Mouse (Mus musculus): ENCODE results near the gene Gm4952. TPM values are rescaled to one million over a fixed set of nuclear protein-coding genes. Genes with fewer than 3 reads are reported as not detected.
"Not testable (repeated sequence)": the region's sequence is repeated elsewhere in the genome, so short reads cannot be mapped to it uniquely, and the experiment has no call there.

Gm4952 gene
- total RNA-seq, 4 experiments from 2014 or later: 0.16 TPM; not detected in 3

DNA sequence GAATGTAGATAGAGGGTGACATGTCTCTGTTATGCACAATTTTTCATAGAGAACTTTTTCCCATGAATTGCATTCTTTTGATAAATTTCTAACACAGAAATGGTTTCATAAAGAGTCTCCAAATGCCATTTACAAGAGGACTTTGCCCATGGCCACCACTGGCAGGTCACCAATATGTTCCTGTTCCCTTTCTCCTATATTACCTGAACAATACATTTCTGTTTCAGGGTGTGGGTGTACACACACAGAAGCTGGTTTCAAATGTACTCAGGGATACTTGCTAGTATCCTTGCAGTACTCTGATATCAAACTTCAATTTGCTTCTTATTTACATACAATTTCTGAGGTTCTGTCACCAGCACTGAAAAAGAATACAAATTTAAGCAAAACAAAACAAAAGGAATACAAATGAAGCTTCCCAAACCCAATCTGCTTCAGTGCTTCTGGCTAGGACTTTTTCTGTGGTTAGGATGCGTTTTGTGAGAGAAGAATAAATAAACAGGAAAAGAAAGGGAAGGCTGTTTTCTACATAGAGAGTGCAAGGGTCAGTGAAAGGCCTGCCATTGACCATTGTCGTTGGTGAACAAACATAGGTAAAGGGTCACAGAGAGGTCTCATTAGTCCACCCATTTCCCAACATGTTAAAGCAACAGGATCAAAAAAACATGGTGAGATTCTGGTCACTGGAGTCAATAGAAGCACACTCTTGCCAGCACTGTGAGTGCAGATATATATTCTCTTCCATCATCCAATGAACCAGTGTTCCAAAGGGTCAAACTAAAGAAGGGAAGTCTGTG, 1.1 kb downstream of the Gm4952 start:
- no peak for DNase-seq

DNA sequence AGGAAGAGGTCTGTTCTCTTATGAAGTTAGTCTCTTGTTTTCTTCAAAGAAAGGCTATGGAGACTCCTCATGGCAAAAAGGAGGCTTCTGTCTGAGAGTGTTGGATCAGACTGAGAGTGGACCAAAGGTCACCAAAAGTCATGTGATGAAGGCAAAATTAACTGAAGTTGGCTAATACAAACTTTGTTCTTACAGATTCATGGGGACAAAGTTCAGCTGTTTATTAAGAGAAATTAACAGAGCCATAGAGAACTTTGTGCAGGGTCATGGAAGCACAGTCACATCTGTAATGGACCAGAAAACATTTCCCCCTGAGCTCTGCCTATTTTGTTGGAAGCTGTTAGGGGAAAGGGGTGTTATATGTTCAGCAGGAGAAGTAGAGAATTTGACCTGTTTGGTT, 8.6 kb downstream of the Gm4952 start:
- no peak for DNase-seq

DNA sequence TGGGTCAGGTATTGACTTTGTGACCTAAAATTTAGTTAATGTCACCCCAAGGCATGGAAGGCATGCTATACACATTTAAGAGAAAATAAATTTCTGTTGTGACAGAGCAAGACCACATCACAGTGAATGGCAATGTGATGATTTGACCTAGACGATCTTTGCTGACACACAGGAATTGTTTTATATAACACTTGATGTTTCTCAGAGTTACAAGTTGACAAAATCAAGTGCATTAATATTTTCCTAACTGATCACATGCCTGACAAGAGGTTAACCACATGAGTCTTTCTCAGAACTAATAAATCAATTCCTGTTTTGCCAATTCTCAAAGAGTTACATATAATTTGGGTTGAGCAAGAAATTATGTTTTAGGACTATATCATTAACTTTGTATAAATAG, 13.9 kb downstream of the Gm4952 start:
- DNase-seq: no peak

DNA sequence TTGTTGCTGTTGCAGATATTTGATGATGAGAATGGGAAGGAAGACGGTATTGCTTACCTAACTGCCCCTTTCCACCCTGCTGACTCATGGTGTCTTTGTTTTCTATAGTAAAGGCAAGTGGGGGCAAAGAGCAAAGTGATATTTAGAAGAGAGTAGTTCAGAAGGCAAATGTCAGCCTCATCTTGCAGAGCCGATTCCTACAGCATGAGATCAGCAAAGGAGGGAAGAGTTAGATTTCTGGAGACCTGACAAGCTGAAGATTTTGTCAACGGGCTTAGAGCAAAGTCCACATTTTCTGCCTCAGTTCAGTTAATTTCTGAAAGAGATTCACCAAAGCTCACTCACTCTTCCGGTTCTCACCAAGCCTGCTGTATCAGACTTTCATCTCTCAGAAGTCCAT, 33.4 kb downstream of the Gm4952 start, which contains the start of gene Glyat:
Gene Glyat, plus strand, starts transcription at position 133 of the 400 bp plus-strand sequence.
- DNase-seq: no peak

DNA sequence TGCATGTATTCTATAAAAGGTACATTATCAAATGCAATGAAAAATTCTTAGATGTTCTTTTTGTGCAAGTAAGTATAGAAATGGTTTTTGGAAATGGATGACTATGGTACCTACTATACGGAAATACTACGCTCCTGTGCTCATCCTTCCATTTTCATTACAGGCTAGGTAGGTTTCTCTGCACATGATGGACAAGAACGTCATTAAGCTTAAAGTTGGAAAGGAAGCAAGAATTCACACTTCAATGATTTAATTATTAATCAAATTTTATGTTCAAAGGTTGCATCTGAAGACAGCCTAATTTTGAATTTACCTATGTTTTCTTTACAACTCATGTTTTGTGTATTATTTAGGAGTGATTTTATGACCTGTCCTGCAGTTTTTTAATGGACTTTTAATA, 34.5 kb downstream of the Gm4952 start:
- DNase-seq: no peak

DNA sequence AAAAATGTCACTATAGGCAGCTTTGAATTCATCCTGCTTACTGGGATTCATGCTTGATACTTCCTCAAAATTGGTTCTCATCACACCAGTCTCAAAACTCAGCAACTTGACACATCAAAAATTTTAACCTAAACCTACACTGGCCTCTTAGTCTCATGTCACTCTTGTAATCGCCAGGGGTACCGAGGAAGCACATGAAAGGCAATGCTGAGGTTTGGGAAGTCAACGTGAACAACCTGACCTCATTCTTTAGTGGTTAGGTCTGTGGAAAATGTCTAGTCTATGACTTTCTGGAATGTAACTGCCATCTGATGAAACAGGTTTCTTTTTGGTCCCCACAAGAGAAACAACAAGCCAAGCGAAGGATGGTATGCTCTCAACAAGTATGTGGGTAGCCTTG, 35.2 kb downstream of the Gm4952 start:
- no peak for DNase-seq

DNA sequence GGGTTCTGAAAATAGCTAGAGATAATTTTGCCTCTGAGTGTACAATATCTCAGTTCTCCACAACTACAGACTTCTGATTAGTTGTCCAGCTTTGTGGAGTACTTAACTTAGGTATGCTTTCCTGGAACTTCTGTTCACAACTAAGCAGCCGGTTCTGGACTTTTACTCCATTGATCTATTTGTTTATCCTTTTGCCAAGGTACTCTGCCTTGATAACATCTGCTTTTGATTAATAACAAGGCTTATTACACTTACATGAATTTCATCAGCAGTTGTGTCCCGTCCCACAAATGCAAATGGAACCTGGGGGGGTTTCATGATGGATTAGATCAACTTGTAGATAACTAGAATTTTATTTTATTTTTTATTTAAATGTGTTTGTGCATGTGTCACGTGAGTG, 37.1 kb downstream of the Gm4952 start:
- DNase-seq: no peak

DNA sequence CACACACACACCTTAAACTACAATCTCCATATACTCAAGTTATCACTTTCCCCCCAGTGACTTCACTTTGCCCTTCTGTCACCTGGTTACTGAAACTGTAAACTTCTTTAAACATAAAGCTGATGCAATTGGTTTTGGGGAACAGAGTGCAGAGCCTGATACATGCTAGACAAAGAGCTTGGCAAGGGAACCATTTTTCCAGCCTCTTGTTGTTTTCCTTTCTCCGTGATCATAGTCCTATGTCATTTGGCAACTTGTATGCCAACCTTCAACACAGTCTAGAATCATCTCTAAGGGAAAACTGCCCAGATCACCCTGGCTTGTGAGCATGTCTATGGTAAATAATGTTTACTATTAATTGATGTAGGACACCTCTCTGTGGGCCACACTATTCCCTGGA, 38.3 kb downstream of the Gm4952 start:
- DNase-seq: no peak

DNA sequence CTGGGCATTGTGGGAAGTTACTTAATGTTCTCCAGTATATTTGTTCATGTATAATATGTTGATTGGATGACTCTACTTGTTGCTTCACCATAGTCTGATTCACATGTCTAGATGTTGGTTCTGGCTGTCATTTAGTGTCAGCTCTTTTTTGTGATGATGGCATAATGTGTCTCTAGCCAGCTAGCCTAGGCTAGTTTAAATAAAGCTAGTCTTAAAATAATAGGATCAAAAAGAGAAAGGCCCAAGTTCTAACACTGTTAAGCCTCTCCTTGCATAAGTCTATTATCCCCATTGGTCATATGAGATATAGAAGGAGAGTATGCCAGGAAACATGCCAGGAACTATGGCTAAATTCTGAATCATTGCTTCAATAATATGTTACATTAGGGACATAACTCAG, 49.7 kb downstream of the Gm4952 start:
- DNase-seq: no peak

DNA sequence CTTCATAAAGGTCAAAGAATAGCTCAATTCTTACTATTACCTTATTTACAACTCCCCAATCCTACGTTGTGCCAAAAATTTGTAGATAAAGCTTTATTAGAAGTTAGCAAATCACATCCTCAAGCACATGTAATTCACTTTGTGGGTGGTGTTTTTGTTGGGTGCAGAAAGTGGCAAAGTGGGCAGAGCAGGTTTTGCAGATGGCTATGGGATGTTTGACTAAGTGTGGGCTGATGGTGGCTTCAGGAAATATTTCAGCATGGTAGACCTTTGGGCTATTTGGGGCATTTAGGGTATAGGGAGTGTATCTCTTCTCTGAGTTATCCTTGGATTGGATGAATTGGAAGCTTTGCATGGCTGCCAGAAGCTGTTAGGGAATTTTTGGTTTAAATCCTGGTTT, 66.4 kb downstream of the Gm4952 start:
- no peak for DNase-seq

DNA sequence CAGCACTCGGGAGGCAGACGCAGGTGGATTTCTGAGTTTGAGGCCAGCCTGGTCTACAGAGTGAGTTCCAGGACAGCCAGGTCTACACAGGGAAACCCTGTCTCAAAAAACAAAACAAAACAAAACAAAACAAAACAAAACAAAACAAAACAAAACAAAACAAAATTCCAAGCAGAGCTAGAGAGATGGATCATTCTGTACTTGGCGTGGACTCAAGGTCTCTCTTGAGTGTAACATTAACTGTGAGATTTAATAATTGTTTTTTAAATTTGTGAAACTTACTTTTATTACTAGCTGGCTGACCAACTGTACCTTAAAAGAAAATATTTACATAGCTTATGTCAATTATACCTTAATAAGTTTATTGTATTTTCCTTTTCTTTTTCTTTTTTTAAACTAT, 68.8 kb downstream of the Gm4952 start:
- not testable (repeated sequence) for DNase-seq

DNA sequence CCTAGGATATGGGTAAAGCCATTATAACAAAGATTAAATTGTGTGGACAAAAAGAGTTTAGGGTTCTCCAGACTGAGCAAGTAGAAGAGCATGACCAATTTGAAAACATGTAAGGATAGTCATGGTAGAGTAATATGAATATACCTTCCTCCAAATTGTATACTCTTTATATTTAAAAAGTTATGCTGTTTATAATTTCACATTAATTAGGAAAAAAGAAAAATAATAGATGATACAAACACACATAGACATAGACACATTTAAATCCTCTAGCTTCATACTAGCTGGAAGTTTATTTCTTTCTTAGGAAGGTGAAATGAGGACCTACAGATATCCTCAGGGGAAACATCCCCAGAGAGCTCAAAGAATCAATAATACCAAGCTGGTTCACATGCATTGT, 70.4 kb downstream of the Gm4952 start, which contains the start of gene Olfr1442:
Gene Olfr1442, plus strand, starts transcription at position 301 of the 400 bp plus-strand sequence.
- no peak for DNase-seq

DNA sequence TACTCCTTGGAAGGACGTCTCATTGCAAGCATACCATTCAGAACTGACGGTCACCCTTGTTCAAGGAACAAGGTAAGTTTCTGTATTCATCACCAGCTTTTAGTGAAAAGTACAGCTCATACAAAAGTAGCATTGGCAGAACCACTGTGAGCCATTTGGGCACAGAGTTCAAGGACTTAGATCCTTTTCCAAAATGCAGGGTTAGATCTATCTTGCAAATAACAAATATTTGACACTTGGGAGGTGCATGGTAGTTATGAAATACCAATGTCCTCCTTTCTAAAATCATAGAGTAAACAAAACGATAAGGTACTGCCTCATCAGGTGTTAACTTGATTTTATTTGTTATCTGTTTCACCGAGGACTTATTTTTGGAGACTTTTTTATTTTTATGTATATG, 71.3 kb downstream of the Gm4952 start:
- DNase-seq: no peak

DNA sequence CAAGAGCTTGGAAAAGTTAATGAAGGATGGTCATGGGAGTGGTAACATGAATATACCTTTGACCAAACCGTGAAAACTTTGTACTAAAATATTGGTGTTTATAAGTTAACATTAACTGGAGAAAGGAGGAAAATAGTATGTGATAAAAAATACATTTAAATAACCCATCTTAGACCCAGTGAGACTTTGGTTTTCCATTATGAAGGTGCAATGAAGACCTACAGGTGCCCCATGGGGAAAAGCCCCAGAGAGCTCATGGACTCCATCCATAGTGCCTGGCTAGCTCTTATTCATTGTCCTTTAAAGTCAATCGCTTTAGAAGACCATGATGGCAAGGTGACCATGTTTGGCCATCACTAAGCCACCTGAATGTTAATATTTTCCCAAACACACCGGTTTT, 78.0 kb downstream of the Gm4952 start, which contains the start of gene Olfr1443:
Gene Olfr1443, plus strand, starts transcription at position 301 of the 400 bp plus-strand sequence.
- no peak for DNase-seq

Other genes starting within 250 kb of the Gm4952 start
- gene Olfr1440, start 212.7 kb upstream of the Gm4952 start, total RNA-seq (2022): not detected
- gene Olfr1441, start 182.5 kb upstream of the Gm4952 start, total RNA-seq (2022): not detected
- not detected for gene Pfpl, start 172.1 kb upstream of the Gm4952 start, total RNA-seq (2022)
- 10 to 100 TPM; 29.9 to 72.1 (median 53.2) TPM for gene Mpeg1, start 139.2 kb upstream of the Gm4952 start, total RNA-seq (2022)
- gene Dtx4, start 98.5 kb upstream of the Gm4952 start, total RNA-seq (2022): 10 to 100 TPM; 12.6 to 26.3 (median 19.7) TPM
- gene Fam111a, start 54.2 kb upstream of the Gm4952 start, total RNA-seq (2022): 1 to 10 TPM; 2.2 to 5.5 (median 4.6) TPM
- gene Glyat, start 33.3 kb downstream of the Gm4952 start, total RNA-seq (2022): not detected
- not detected for gene Olfr1442, start 70.5 kb downstream of the Gm4952 start, total RNA-seq (2022)
- not detected for gene Olfr1443, start 78.1 kb downstream of the Gm4952 start, total RNA-seq (2022)
- gene Keg1, start 95.8 kb downstream of the Gm4952 start, total RNA-seq (2022): under 1 TPM in 1 of 4 experiments, not detected in 3; 0.35 TPM
- gene Cntf, start 165.7 kb downstream of the Gm4952 start, total RNA-seq (2022): 1 to 10 TPM; 1.1 to 3.6 (median 2.3) TPM
- gene Zfp91, start 196.2 kb downstream of the Gm4952 start, total RNA-seq (2022): 10 to 100 TPM; 70.3 to 80.8 (median 71.4) TPM
- gene Lpxn, start 196.2 kb downstream of the Gm4952 start, total RNA-seq (2022): 1 to 10 TPM; 2.1 to 5.8 (median 3.9) TPM
- gene Gm5244, start 246.7 kb downstream of the Gm4952 start, total RNA-seq (2022): not detected

Measured in adrenal gland, adult 8-10 months (tissue).